Mouse (Mus musculus) kidney, adult 11 months (tissue): ENCODE results near the gene F2rl1.
"Not testable (repeated sequence)": the region's sequence is repeated elsewhere in the genome, so short reads cannot be mapped to it uniquely, and the experiment has no call there.

Experiments
- DNase-seq: peaks from one replicate; pipeline ENCODE4 v3.0.0; 2022

Gene F2rl1

GRCm38 (mm10) chr13:95533121-95533520, 8.1 kb upstream of the F2rl1 start:
- DNase-seq, result not testable (repeated sequence)

- DNase-seq, result peak; percentile 66
Observed at GRCm38 (mm10) chr13:95531273-95532045, 6.4 kb upstream of the F2rl1 start.

- DNase-seq, result no peak
Observed at GRCm38 (mm10) chr13:95529246-95529645, 4.2 kb upstream of the F2rl1 start.

GRCm38 (mm10) chr13:95524424-95524673, 678 bp downstream of the F2rl1 start:
- no peak for DNase-seq

- peak; percentile 83 for DNase-seq
Observed at GRCm38 (mm10) chr13:95523659-95524423, 1.2 kb downstream of the F2rl1 start.

GRCm38 (mm10) chr13:95522176-95522575, 2.9 kb downstream of the F2rl1 start:
- no peak for DNase-seq

- no peak for DNase-seq
Observed at GRCm38 (mm10) chr13:95521029-95521428, 4.0 kb downstream of the F2rl1 start.

- no peak for DNase-seq
Observed at GRCm38 (mm10) chr13:95514756-95515155, 10.3 kb downstream of the F2rl1 start.

GRCm38 (mm10) chr13:95510054-95510453, 15.0 kb downstream of the F2rl1 start:
- DNase-seq, result no peak

- no peak for DNase-seq
Observed at GRCm38 (mm10) chr13:95503279-95503917, 21.6 kb downstream of the F2rl1 start.

GRCm38 (mm10) chr13:95496601-95497000, 28.4 kb downstream of the F2rl1 start:
- no peak for DNase-seq

- DNase-seq, result no peak
Observed at GRCm38 (mm10) chr13:95494812-95495211, 30.2 kb downstream of the F2rl1 start.

GRCm38 (mm10) chr13:95493296-95493695, 31.7 kb downstream of the F2rl1 start:
- no peak for DNase-seq

- DNase-seq, result peak; percentile 24
Observed at GRCm38 (mm10) chr13:95491327-95491726, 33.7 kb downstream of the F2rl1 start.

- DNase-seq, result peak; percentile 23
Observed at GRCm38 (mm10) chr13:95484664-95485063, 40.4 kb downstream of the F2rl1 start.

- peak; percentile 65 for DNase-seq
Observed at GRCm38 (mm10) chr13:95481428-95481827, 43.6 kb downstream of the F2rl1 start.

- DNase-seq, result no peak
Observed at GRCm38 (mm10) chr13:95478671-95479413, 46.2 kb downstream of the F2rl1 start, which contains the start of gene S100z. Gene S100z (minus strand): TSS chr13:95478721.

- DNase-seq, result no peak
Observed at GRCm38 (mm10) chr13:95477173-95477572, 47.9 kb downstream of the F2rl1 start.

GRCm38 (mm10) chr13:95475124-95475523, 49.9 kb downstream of the F2rl1 start:
- no peak for DNase-seq

GRCm38 (mm10) chr13:95474294-95474693, 50.7 kb downstream of the F2rl1 start:
- no peak for DNase-seq

GRCm38 (mm10) chr13:95470970-95471369, 54.1 kb downstream of the F2rl1 start:
- no peak for DNase-seq
